Mouse (Mus musculus) ovary, postnatal 14 days (tissue): Measurements from ENCODE around the gene Exoc5.
A peak's percentile ranks its signal among the peaks of the same experiment; 100 is the strongest.

Experiments used
- DNase-seq: peaks from one replicate; pipeline ENCODE4 v3.0.0; 2022; ENCODE audit warnings: low spot score

Gene Exoc5

GRCm38 (mm10) chr14:49001655-49002054, 64.8 kb downstream of the Exoc5 start:
- no peak for DNase-seq

- DNase-seq = no peak
Measured at GRCm38 (mm10) chr14:48998795-48999194, 67.7 kb downstream of the Exoc5 start.

GRCm38 (mm10) chr14:48993861-48994260, 72.6 kb downstream of the Exoc5 start:
- no peak for DNase-seq

- DNase-seq = no peak
Measured at GRCm38 (mm10) chr14:48992070-48992580, 74.3 kb downstream of the Exoc5 start.

GRCm38 (mm10) chr14:48991144-48991522, 75.3 kb downstream of the Exoc5 start:
- no peak for DNase-seq

GRCm38 (mm10) chr14:48990471-48991143, 75.8 kb downstream of the Exoc5 start:
- peak; percentile 33 for DNase-seq

- DNase-seq = no peak
Measured at GRCm38 (mm10) chr14:48989831-48990230, 76.6 kb downstream of the Exoc5 start.

- no peak for DNase-seq
Measured at GRCm38 (mm10) chr14:48986231-48986630, 80.2 kb downstream of the Exoc5 start.

GRCm38 (mm10) chr14:48985673-48986072, 80.8 kb downstream of the Exoc5 start:
- no peak for DNase-seq

GRCm38 (mm10) chr14:48978971-48979388, 87.5 kb downstream of the Exoc5 start:
- DNase-seq = no peak

- DNase-seq = no peak
Measured at GRCm38 (mm10) chr14:48971546-48971945, 94.9 kb downstream of the Exoc5 start.

- no peak for DNase-seq
Measured at GRCm38 (mm10) chr14:48968670-48969069, 97.8 kb downstream of the Exoc5 start.
